Mouse (Mus musculus) kidney, adult 2 months (tissue): Measurements from ENCODE around the gene Slc4a11. TPM values are rescaled to one million over a fixed set of nuclear protein-coding genes. Genes with fewer than 3 reads are reported as not detected.

Experiments used
- DNase-seq: peaks from one replicate; pipeline ENCODE4 v3.0.0; 2021
- H3K27ac ChIP-seq: fragments of 200-500 bp; 2 replicates; pipeline ENCODE4 v1.5.1; 2012; ENCODE audit warnings: low read depth, low read length, control low read depth, inconsistent platforms; ENCODE audit not compliant: insufficient read depth
- H3K27me3 ChIP-seq: fragments of 200-500 bp; replicated peaks from 2 replicates; pipeline ENCODE4 v1.6.1; 2012; ENCODE audit warnings: mild to moderate bottlenecking, moderate library complexity, low read length, inconsistent platforms; ENCODE audit not compliant: control insufficient read depth, insufficient read depth
- H3K36me3 ChIP-seq: fragments of 200-500 bp; 2 replicates; pipeline ENCODE4 v1.6.1; 2012; ENCODE audit warnings: mild to moderate bottlenecking, moderate library complexity, low read length, inconsistent platforms; ENCODE audit not compliant: control insufficient read depth, insufficient read depth
- H3K4me1 ChIP-seq: fragments of 200-500 bp; 2 replicates; pipeline ENCODE4 v1.6.1; 2011; ENCODE audit warnings: low read length; ENCODE audit not compliant: control insufficient read depth, insufficient read depth
- H3K4me3 ChIP-seq: fragments of 200-500 bp; 2 replicates; pipeline ENCODE4 v1.5.1; 2011; ENCODE audit warnings: mild to moderate bottlenecking, low read depth, low read length, control low read depth; ENCODE audit not compliant: insufficient read depth
- CTCF ChIP-seq: fragments of 200-500 bp; conservative IDR thresholded peaks from 2 replicates; pipeline ENCODE4 v1.5.1; 2011; ENCODE audit warnings: low read depth, mild to moderate bottlenecking, control low read depth, low read length, moderate library complexity, mixed read lengths; ENCODE audit not compliant: insufficient read depth, insufficient read length
- POLR2A ChIP-seq: fragments of 200-500 bp; IDR thresholded peaks from one replicate; pipeline ENCODE4 v1.6.1; 2011; ENCODE audit warnings: low read depth, low read length, control low read depth
- WGBS: fragments of 180-500 bp; shearing (Covaris S2); methylation state at CpG from one replicate; pipeline ENCODE4 v1.1.7; 2018; 5-methylcytosine and 5-hydroxymethylcytosine counted together
- polyA plus RNA-seq: library from polyadenylated mRNA; depleted of rRNA; stranded (reverse); fragments of >200 nt; gene quantifications from 2 replicates; pipeline ENCODE4 v1.2.3, GENCODE M21; 2012; rRNA removed

Slc4a11 gene
- polyA plus RNA-seq, 1 experiment = 30.6 TPM

- DNase-seq = no peak
- 0 out of 2 replicates have a peak overlapping the region, but pooled peaks have one; percentile 21 for H3K27ac ChIP-seq
- 47% methylated on average over 21 of the region's 21 CpGs for WGBS
These were observed 61.5 kb downstream of the Slc4a11 start for GRCm38 (mm10) chr2:130635847-130636246.

DNA sequence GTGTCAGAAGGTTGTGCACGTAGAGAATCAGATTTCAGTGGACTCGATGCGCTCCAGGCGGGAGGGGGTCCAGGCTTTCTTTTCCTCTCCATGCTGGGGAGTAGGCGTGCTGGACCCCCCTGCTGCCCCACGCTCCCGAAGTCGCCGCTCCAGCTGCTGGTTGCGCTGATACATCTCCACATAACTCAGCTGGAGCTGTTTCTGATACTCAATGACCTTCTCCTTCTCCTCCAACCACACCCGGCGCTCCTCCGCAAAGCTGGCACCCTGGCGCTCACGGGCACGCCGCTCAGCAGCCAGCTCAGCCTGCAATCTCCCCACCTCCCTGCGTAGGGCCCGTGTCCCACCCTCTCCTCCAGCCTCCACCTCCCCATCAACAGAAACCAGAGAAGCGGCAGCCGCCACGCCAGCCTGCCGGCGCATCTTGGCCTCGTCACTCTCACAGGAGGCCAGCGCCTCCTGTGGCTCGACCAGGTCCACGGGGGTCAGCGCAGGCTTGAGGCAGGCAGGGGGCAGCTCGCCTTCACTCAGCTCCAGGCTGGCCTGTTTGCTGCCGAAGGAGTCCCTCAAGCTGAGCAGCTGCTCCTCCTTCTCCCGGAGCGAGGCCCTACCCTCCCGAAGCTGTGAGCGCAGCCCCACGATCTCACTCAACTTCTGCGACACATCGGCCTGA is 62.4 kb downstream of the Slc4a11 start:
- 0 out of 2 replicates have a peak, but pooled peaks cover 2% of the 10 kb centered on the region for H3K36me3 ChIP-seq
- TF ChIP-seq POLR2A = no peak
- no peak for TF ChIP-seq CTCF
- no peak for DNase-seq
- H3K27me3 ChIP-seq = no peaks in the 10 kb centered on the region
- H3K27ac ChIP-seq = peak overlapping the region; percentile 6; the same call in 1 of the 2 replicates
- 21% methylated on average over 38 of the region's 38 CpGs for WGBS
- peaks cover 39% of the 10 kb centered on the region for H3K4me1 ChIP-seq
- peak overlapping the region; percentile 10; the same call in 1 of the 2 replicates for H3K4me3 ChIP-seq

More at GRCm38 (mm10) chr2:130635847-130636246, 61.5 kb downstream of the Slc4a11 start:
- peak overlapping the region; percentile 23; the same call in 1 of the 2 replicates for H3K4me3 ChIP-seq
- H3K27me3 ChIP-seq = no peaks in the 10 kb centered on the region
- no peak for TF ChIP-seq POLR2A
- TF ChIP-seq CTCF = no peak
- peaks cover 46% of the 10 kb centered on the region for H3K4me1 ChIP-seq
- 0 out of 2 replicates have a peak, but pooled peaks cover 2% of the 10 kb centered on the region for H3K36me3 ChIP-seq

Other genes starting within 250 kb of the Slc4a11 start
- 49.9 and 59.2 TPM in 2 replicates for gene Ptpra, start 247.2 kb downstream of the Slc4a11 start, polyA plus RNA-seq
- 86.9 and 116 TPM in 2 replicates for gene Mrps26, start 133.8 kb downstream of the Slc4a11 start, polyA plus RNA-seq
- not detected in 2 replicates for gene Oxt, start 121.3 kb downstream of the Slc4a11 start, polyA plus RNA-seq
- gene Avp, start 115.0 kb downstream of the Slc4a11 start, polyA plus RNA-seq = not detected in 2 replicates
- 3.4 and 4.0 TPM in 2 replicates for gene Fastkd5, start 67.5 kb downstream of the Slc4a11 start, polyA plus RNA-seq
- gene Ubox5, start 67.5 kb downstream of the Slc4a11 start, polyA plus RNA-seq = 7.3 and 8.0 TPM in 2 replicates
- gene Lzts3, start 54.7 kb downstream of the Slc4a11 start, polyA plus RNA-seq = 169 and 188 TPM in 2 replicates
- 143 and 152 TPM in 2 replicates for gene Ddrgk1, start 32.9 kb downstream of the Slc4a11 start, polyA plus RNA-seq
- 33.9 and 34.2 TPM in 2 replicates for gene Itpa, start 29.9 kb downstream of the Slc4a11 start, polyA plus RNA-seq
- 70.2 and 91.4 TPM in 2 replicates for gene 4930402H24Rik, start 208.9 kb upstream of the Slc4a11 start, polyA plus RNA-seq
- gene Atrn, start 209.0 kb upstream of the Slc4a11 start, polyA plus RNA-seq = 14.5 and 14.9 TPM in 2 replicates